Mouse (Mus musculus) embryo, embryonic 11 days (tissue): ENCODE results near the gene Smok2b.
"Not testable (repeated sequence)": the region's sequence is repeated elsewhere in the genome, so short reads cannot be mapped to it uniquely, and the experiment has no call there.

Source experiments
- DNase-seq: peaks from one replicate; pipeline ENCODE4 v3.0.0-alpha.2; 2015

The Smok2b gene

GRCm38 (mm10) chr17:13229957-13230356 lies at the start of gene Smok2b:
Gene Smok2b (plus strand): TSS chr17:13230257.
- not testable (repeated sequence) for DNase-seq

GRCm38 (mm10) chr17:13180491-13180890 lies 49.6 kb upstream of the Smok2b start:
- not testable (repeated sequence) for DNase-seq

- DNase-seq, result not testable (repeated sequence)
Measured at GRCm38 (mm10) chr17:13182712-13183111, 47.3 kb upstream of the Smok2b start.

- not testable (repeated sequence) for DNase-seq
Measured at GRCm38 (mm10) chr17:13184514-13184913, 45.5 kb upstream of the Smok2b start.

- DNase-seq, result not testable (repeated sequence)
Measured at GRCm38 (mm10) chr17:13186541-13186940, 43.5 kb upstream of the Smok2b start.

GRCm38 (mm10) chr17:13187621-13188020 lies 42.4 kb upstream of the Smok2b start:
- not testable (repeated sequence) for DNase-seq

- DNase-seq, result not testable (repeated sequence)
Measured at GRCm38 (mm10) chr17:13188846-13189245, 41.2 kb upstream of the Smok2b start.

- DNase-seq, result not testable (repeated sequence)
Measured at GRCm38 (mm10) chr17:13190836-13191583, 39.0 kb upstream of the Smok2b start.

- not testable (repeated sequence) for DNase-seq
Measured at GRCm38 (mm10) chr17:13196486-13196885, 33.6 kb upstream of the Smok2b start.

- DNase-seq, result not testable (repeated sequence)
Measured at GRCm38 (mm10) chr17:13198812-13199211, 31.2 kb upstream of the Smok2b start.

GRCm38 (mm10) chr17:13199880-13200409 lies 30.1 kb upstream of the Smok2b start:
- DNase-seq, result not testable (repeated sequence)

GRCm38 (mm10) chr17:13201551-13201950 lies 28.5 kb upstream of the Smok2b start:
- DNase-seq, result not testable (repeated sequence)

- DNase-seq, result not testable (repeated sequence)
Measured at GRCm38 (mm10) chr17:13202453-13203107, 27.5 kb upstream of the Smok2b start.

- DNase-seq, result not testable (repeated sequence)
Measured at GRCm38 (mm10) chr17:13205247-13205646, 24.8 kb upstream of the Smok2b start.

GRCm38 (mm10) chr17:13206491-13206890 lies 23.6 kb upstream of the Smok2b start:
- no peak for DNase-seq

GRCm38 (mm10) chr17:13208460-13208859 lies 21.6 kb upstream of the Smok2b start:
- not testable (repeated sequence) for DNase-seq

- DNase-seq, result no peak
Measured at GRCm38 (mm10) chr17:13212136-13212850, 17.8 kb upstream of the Smok2b start.

GRCm38 (mm10) chr17:13214169-13214568 lies 15.9 kb upstream of the Smok2b start:
- DNase-seq, result no peak

GRCm38 (mm10) chr17:13215595-13215994 lies 14.5 kb upstream of the Smok2b start:
- DNase-seq, result no peak

- no peak for DNase-seq
Measured at GRCm38 (mm10) chr17:13220888-13221287, 9.2 kb upstream of the Smok2b start, which contains the start of gene Smok2a. Gene Smok2a (plus strand): TSS chr17:13221188.

GRCm38 (mm10) chr17:13221921-13222320 lies 8.1 kb upstream of the Smok2b start:
- DNase-seq, result not testable (repeated sequence)

- not testable (repeated sequence) for DNase-seq
Measured at GRCm38 (mm10) chr17:13239461-13239860, 9.4 kb downstream of the Smok2b start.
